Mouse (Mus musculus): ENCODE measurements around the gene Wdpcp.

DNA sequence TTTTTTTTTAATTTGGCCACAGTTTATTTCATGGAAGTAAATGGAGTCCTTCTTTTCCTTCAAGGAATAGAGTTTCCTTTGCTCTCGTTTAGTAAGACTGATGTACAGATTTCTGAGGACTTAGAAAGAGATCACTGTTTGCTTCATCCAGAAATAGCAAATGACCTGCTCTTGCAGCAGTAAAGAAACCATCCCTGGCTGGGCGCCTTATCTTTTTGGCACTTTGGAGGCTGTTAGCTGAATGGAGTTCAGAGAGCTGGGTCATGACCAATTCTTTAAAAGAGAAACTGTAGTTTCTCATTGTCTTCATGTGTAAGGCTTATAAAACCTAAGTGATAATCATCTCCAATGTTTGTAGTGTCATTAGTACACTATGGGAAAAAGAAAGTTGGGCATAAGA is 67.5 kb downstream of the Wdpcp start:
- no peak for TF ChIP-seq CTCF (IDR thresholded peaks at IDR 0.05; ENCODE audit: extremely low read depth, insufficient read length, insufficient replicate concordance, low read depth, low read length)
- no peak for TF ChIP-seq POLR2A (IDR thresholded peaks at IDR 0.05; ENCODE audit: low read depth, low read length)
